Mouse (Mus musculus): ENCODE data around the gene Tcf12. TPM values are rescaled to one million over a fixed set of nuclear protein-coding genes. Genes with fewer than 3 reads are reported as not detected.

Gene Tcf12
- total and polyA plus RNA-seq, 2 experiments from 2014 or later, result 32.4 to 71.5 TPM

GRCm38 (mm10) chr9:72133772-72134245 lies 22.1 kb upstream of the Tcf12 start:
- H3K4me3 ChIP-seq (ENCODE audit: low read depth, low read length), result peak overlapping the region; percentile 74
- no peak for TF ChIP-seq CTCF (IDR thresholded peaks at IDR 0.05; ENCODE audit: low read depth)
- peak overlapping the region; percentile 80; the same call in 1 of the 2 replicates for H3K9ac ChIP-seq
- peak overlapping the region; percentile 94 for H3K4me2 ChIP-seq (ENCODE audit: low read depth)
- ATAC-seq (no peak), DNase-seq (no peak)
- no peaks in the 10 kb centered on the region for H3K36me3 ChIP-seq (ENCODE audit: insufficient read depth)
- no peaks in the 10 kb centered on the region for H3K9me3 ChIP-seq (ENCODE audit: low read length)
- H3K4me1 ChIP-seq (ENCODE audit: insufficient read depth), result 0 out of 2 replicates have a peak, but pooled peaks cover 5% of the 10 kb centered on the region
- 33% methylated on average over 4 of the region's 4 CpGs for WGBS
- no peaks in the 10 kb centered on the region; the same call in 1 of the 2 replicates for H3K27me3 ChIP-seq (ENCODE audit: insufficient read depth, low read length)
- H3K27ac ChIP-seq (ENCODE audit: low read depth, low read length), result peak overlapping the region; percentile 83; the same call in 1 of the 2 replicates

DNA sequence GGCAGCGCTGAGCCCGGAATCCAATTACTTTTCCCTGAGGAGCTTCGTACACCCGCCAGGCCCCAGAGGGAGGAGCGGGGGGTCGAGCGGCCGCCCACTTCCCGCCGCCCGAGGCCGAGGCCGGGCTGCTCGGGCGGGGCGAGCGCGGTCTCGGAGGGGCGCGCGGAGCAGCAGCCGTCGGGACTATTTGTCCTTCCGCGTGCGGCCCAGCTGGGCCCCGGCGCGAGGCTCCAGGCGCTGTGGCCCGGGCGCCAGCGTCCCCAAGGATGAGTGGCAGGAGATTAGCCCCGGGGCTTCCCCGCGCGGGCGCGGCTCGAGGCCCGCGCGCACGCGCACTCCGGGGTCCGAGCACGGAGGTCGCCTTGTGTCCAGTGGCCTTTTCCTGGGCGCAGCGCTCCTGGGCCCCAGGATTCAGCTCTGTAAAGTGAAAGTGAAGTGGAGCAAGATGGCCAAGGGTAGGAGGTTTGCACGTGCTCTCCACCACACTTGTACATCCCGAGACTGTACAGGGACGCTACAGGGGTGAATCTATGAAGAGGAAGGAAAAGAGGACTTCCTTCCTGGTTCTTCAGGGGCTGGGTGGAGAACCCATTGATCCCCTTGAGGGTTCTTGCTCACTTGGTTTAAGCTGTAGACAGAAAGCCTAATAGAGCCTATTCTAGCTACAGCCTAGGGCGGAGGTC lies 21.6 kb upstream of the Tcf12 start:
- peak overlapping the region; percentile 83 for H3K27ac ChIP-seq (ENCODE audit: low read depth, low read length)
- no peaks in the 10 kb centered on the region for H3K9me3 ChIP-seq (ENCODE audit: low read length)
- H3K27me3 ChIP-seq (ENCODE audit: insufficient read depth, low read length), result no peaks in the 10 kb centered on the region; the same call in 1 of the 2 replicates
- no peak for TF ChIP-seq CTCF (IDR thresholded peaks at IDR 0.05; ENCODE audit: low read depth)
- WGBS, result 3% methylated on average over 55 of the region's 56 CpGs
- peak; percentile 96 for ATAC-seq
- peak; percentile 89 for DNase-seq
- H3K9ac ChIP-seq, result peak overlapping the region; percentile 80
- H3K4me3 ChIP-seq (ENCODE audit: low read depth, low read length), result peak overlapping the region; percentile 74
- H3K4me2 ChIP-seq (ENCODE audit: low read depth), result peak overlapping the region; percentile 94
- no peaks in the 10 kb centered on the region for H3K36me3 ChIP-seq (ENCODE audit: insufficient read depth)
- 0 out of 2 replicates have a peak, but pooled peaks cover 5% of the 10 kb centered on the region for H3K4me1 ChIP-seq (ENCODE audit: insufficient read depth)

DNA sequence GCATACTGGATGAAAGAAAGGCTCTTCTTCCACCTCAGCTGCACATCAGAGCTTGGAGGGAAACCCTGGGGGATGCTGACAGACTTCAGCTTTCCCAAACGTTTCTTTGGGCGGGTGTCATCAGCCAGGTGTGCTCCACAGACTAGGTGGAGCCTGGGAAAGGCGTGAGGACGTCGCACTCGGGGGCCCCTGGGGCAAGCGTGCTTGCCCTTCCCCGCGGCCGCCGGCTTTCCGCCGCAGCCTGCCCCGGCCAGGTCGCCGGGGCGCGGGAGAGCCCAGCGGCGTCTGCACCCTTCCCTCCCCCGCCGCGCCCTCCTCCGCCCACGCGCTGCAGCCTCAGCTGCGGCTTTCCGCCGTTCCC lies 21.0 kb upstream of the Tcf12 start:
- H3K36me3 ChIP-seq (ENCODE audit: insufficient read depth), result no peaks in the 10 kb centered on the region
- ATAC-seq (no peak), DNase-seq (no peak)
- TF ChIP-seq CTCF (IDR thresholded peaks at IDR 0.05; ENCODE audit: low read depth), result no peak
- WGBS, result 5% methylated on average over 29 of the region's 29 CpGs
- H3K9me3 ChIP-seq (ENCODE audit: low read length), result no peaks in the 10 kb centered on the region
- H3K9ac ChIP-seq, result peak overlapping the region; percentile 80
- H3K4me3 ChIP-seq (ENCODE audit: low read depth, low read length), result peak overlapping the region; percentile 74
- peak overlapping the region; percentile 94 for H3K4me2 ChIP-seq (ENCODE audit: low read depth)
- 0 out of 2 replicates have a peak, but pooled peaks cover 5% of the 10 kb centered on the region for H3K4me1 ChIP-seq (ENCODE audit: insufficient read depth)
- H3K27me3 ChIP-seq (ENCODE audit: insufficient read depth, low read length), result no peaks in the 10 kb centered on the region; the same call in 1 of the 2 replicates
- peak overlapping the region; percentile 83 for H3K27ac ChIP-seq (ENCODE audit: low read depth, low read length)

DNA sequence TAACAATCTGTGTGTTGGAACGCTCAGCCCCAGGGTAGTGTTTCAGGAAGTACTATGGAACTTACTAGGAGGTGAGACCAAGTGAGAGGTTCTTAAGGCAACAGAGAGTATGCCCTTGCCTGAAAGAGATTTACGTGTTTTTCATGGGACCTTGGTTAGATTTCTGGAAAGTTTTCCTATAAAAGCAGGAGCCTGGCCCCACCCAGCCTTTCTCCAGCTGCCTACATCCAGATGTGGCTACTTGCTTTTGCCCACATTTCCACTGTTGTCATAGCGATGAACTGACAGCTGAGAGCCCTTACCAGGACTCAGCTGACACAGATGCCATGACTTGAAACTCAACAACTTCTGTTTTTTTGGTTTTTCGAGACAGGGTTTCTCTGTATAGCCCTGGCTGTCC lies 18.2 kb upstream of the Tcf12 start:
- Histone ChIP-seq H3K4me2 (ENCODE audit: low read depth) (no peak overlapping the region), H3K9ac (no peak overlapping the region), H3K27me3 (ENCODE audit: insufficient read depth, low read length) (no peaks in the 10 kb centered on the region; the same call in 1 of the 2 replicates), H3K4me1 (ENCODE audit: insufficient read depth) (peaks cover 8% of the 10 kb centered on the region; the same call in 1 of the 2 replicates), H3K27ac (ENCODE audit: low read depth, low read length) (no peak overlapping the region), H3K9me3 (ENCODE audit: low read length) (no peaks in the 10 kb centered on the region), H3K36me3 (ENCODE audit: insufficient read depth) (no peaks in the 10 kb centered on the region), H3K4me3 (ENCODE audit: low read depth, low read length) (no peak overlapping the region)
- 89% methylated on average over 4 of the region's 4 CpGs for WGBS
- no peak for TF ChIP-seq CTCF (IDR thresholded peaks at IDR 0.05; ENCODE audit: low read depth)
- ATAC-seq (no peak), DNase-seq (no peak)

GRCm38 (mm10) chr9:72125442-72125841 lies 13.8 kb upstream of the Tcf12 start:
- no peak for TF ChIP-seq CTCF (IDR thresholded peaks at IDR 0.05; ENCODE audit: low read depth)
- Histone ChIP-seq H3K27ac (ENCODE audit: low read depth, low read length) (no peak overlapping the region), H3K4me3 (ENCODE audit: low read depth, low read length) (no peak overlapping the region), H3K4me2 (ENCODE audit: low read depth) (no peak overlapping the region), H3K9ac (no peak overlapping the region), H3K9me3 (ENCODE audit: low read length) (no peaks in the 10 kb centered on the region), H3K4me1 (ENCODE audit: insufficient read depth) (peaks cover 6% of the 10 kb centered on the region; the same call in 1 of the 2 replicates), H3K27me3 (ENCODE audit: insufficient read depth, low read length) (no peaks in the 10 kb centered on the region; the same call in 1 of the 2 replicates), H3K36me3 (ENCODE audit: insufficient read depth) (no peaks in the 10 kb centered on the region)
- 44% methylated on average over 1 of the region's 1 CpGs for WGBS
- ATAC-seq, result peak; percentile 40; the same call in 1 of the 2 replicates
- DNase-seq, result peak; percentile 45

- TF ChIP-seq CTCF (IDR thresholded peaks at IDR 0.05; ENCODE audit: low read depth), result no peak
- ATAC-seq (no peak), DNase-seq (no peak)
- Histone ChIP-seq H3K27me3 (ENCODE audit: insufficient read depth, low read length) (no peaks in the 10 kb centered on the region), H3K4me2 (ENCODE audit: low read depth) (no peak overlapping the region), H3K27ac (ENCODE audit: low read depth, low read length) (no peak overlapping the region), H3K4me3 (ENCODE audit: low read depth, low read length) (no peak overlapping the region), H3K9ac (no peak overlapping the region), H3K9me3 (ENCODE audit: low read length) (no peaks in the 10 kb centered on the region), H3K36me3 (ENCODE audit: insufficient read depth) (no peaks in the 10 kb centered on the region), H3K4me1 (ENCODE audit: insufficient read depth) (peaks cover 6% of the 10 kb centered on the region; the same call in 1 of the 2 replicates)
Measured at GRCm38 (mm10) chr9:72118490-72118889, 6.8 kb upstream of the Tcf12 start.

- Histone ChIP-seq H3K4me2 (ENCODE audit: low read depth) (peak overlapping the region; percentile 64), H3K9me3 (ENCODE audit: low read length) (no peaks in the 10 kb centered on the region), H3K36me3 (ENCODE audit: insufficient read depth) (no peaks in the 10 kb centered on the region), H3K27ac (ENCODE audit: low read depth, low read length) (peak overlapping the region; percentile 95), H3K4me3 (ENCODE audit: low read depth, low read length) (peak overlapping the region; percentile 91), H3K27me3 (ENCODE audit: insufficient read depth, low read length) (no peaks in the 10 kb centered on the region), H3K4me1 (ENCODE audit: insufficient read depth) (no peaks in the 10 kb centered on the region; the same call in 1 of the 2 replicates), H3K9ac (peak overlapping the region; percentile 95)
- no peak for TF ChIP-seq CTCF (IDR thresholded peaks at IDR 0.05; ENCODE audit: low read depth)
- ATAC-seq (peak; percentile 74), DNase-seq (peak; percentile 79)
- 3% methylated on average over 76 of the region's 90 CpGs for WGBS
Measured at GRCm38 (mm10) chr9:72111004-72111621, 558 bp downstream of the Tcf12 start.

Data from forebrain, postnatal 0 days (tissue).